Mouse (Mus musculus): Measurements from ENCODE around the gene Dnajb13.

Gene Dnajb13

DNA sequence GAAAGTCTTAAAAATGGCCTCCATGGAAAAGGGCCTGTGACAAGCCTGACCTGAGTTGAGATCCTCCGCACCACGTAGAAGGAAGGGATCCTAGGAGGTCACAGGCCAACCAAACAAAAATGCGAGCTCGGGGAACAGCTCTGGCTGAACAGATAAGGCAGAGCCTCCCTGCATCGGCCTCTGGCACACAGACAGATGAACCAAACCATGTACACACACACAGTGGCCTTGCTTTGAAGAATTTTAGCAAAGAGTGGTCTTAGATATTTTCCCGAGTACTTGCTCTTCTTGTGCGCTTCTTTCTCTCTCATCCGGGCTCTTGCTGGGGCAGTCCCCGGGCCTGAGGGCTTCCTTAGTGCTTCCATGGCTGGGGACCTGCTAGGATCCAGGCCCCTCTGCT lies 51.6 kb downstream of the Dnajb13 start:
- no peak for DNase-seq (ENCODE audit: extremely low read depth, insufficient read length, low spot score)

DNA sequence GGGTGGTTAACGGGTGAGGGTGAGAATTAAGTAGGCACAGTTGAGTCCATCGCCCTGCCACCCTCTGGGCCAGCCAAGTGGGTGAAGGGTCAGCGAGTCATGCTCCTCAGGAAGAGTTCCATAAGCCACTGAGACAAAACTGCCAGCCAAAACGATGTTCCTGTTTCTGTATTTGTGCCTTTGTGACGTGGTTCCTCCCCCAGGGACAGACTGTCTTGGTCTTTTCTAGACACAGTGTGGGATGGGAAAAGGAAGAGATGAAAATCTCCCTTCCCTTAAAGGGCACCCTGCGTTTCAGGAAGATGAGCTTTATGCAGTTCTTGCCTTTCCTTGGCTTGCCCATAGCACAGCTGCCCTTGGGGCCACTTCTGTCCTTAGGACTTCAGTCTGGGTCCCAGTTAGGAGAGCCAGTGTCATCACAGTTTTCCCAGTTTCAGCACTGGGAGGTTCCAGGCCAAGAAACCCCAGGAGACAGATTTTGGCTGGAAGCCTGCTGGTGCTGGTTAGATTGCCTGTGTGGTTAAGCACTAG lies 53.1 kb downstream of the Dnajb13 start:
- DNase-seq (ENCODE audit: extremely low read depth, insufficient read length, low spot score), result peak; percentile 37

DNA sequence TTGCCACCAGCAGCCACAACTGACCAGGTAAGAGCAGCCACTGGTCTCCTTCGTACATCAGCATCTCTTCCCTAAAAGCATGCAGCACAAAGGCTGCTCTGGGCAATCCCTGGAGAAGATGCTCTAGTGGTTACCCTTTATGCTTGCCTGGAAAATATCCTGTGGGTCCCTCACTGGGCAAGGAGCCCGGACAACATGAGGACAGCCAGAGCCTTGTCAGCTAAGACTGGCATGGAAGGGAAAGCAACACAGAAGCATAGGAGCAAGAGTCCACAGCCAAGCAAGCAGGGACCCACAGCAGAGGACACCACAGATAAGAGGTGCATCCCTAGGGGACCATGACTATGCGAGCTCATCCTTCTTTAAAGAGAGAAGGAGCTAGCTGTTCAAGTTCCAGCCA lies 54.9 kb downstream of the Dnajb13 start:
- no peak for DNase-seq (ENCODE audit: extremely low read depth, insufficient read length, low spot score)

DNA sequence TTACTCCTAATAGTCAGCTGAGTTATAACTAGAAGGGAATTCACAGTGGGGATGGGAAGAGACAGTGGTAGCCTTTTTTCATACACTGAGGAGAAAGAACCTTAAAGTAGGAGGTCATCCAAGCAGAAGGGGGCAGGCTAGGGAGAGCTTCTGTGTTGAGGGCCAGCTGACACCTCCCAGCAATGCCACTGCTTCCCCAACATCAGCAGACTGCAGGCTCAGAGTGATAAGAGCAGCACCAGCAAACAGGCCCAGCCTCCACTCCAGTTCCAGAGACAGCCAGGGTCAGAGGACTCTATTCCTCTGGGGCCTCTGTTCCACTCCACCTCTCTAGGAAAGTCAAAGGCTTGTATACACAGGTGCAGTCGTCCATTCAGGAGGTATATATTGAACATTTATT lies 56.6 kb downstream of the Dnajb13 start:
- DNase-seq (ENCODE audit: extremely low read depth, insufficient read length, low spot score), result no peak
